Mouse (Mus musculus) bone marrow macrophage, adult 2 months (primary cell): Measurements from ENCODE around the gene Slc25a51.

ENCODE experiments used
- CTCF ChIP-seq: IDR thresholded peaks from 2 replicates; pipeline ENCODE4 v1.5.1; 2012; ENCODE audit warnings: low read depth, mild to moderate bottlenecking, low read length, moderate library complexity
- POLR2A ChIP-seq: IDR thresholded peaks from 2 replicates; pipeline ENCODE4 v1.6.1; 2012; ENCODE audit warnings: mild to moderate bottlenecking, low read depth, low read length, borderline replicate concordance

DNA sequence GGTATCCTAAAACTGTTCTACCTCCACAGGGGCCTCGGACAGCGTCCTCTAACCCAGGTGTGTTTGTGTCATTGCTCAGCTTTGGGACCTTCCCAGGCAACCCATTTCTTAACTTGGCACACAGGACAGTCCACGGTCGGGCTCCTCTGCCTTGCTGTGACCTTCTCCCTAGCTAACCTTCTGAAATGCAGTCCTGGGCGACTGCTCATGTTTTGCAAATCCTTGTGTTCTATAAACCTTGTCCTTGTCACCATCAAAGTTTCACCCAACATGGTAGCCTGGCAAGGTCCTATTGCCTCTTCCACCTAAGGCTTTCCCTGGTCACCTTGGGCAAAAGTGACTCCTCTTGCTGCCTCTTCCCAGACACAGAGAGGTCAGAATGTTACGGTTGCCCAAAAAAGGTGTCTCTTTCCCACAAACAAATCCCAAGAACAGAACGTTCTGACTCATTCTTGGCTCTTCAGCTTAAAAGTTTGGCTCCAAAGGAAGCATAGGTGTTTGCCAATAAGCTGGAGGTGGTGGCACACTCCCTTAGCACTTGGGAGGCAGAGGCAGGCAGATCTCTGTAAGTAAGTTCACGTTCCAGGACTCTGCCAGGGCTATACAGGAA, 2.7 kb upstream of the Slc25a51 start:
- TF ChIP-seq CTCF (no peak), POLR2A (no peak)
